Mouse (Mus musculus) embryonic fibroblast, embryonic 13.5 days (primary cell): ENCODE measurements around the gene Ints13.

Experiments
- CTCF ChIP-seq: IDR thresholded peaks from 2 replicates; pipeline ENCODE4 v1.5.1; 2011; ENCODE audit warnings: mild to moderate bottlenecking, control low read depth, low read length, moderate library complexity, borderline replicate concordance; ENCODE audit not compliant: insufficient read depth
- POLR2A ChIP-seq: IDR thresholded peaks from 2 replicates; pipeline ENCODE4 v1.6.1; 2011; ENCODE audit warnings: low read depth, mild to moderate bottlenecking, control low read depth, low read length, moderate library complexity

DNA sequence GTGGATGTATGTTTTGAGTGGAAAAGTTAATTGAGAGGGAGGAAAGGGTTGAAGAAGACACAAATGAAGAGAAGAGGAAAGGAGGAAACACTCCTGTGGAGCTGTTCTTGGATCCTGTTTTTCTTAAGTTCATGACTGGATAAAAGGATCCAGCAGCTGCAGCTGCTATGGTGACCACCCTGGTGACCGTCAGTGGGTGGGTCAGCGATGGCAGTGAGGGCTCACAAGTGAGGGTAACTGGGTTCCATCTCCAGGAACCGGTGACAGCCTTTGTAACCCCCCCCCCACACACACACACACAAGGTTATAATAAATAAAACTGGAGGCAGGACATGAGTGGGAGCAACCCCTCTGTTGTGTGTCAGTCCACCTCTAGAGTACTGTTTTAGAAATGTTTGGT is 74.8 kb downstream of the Ints13 start:
- no peak for TF ChIP-seq CTCF
- TF ChIP-seq POLR2A, result no peak
